Mouse (Mus musculus) v-Abl transformed pro-B cells (cell line): ENCODE measurements around the gene Ank3.

ENCODE experiments used
- in situ Hi-C, 2 experiments: fragments of 400-800 bp; cut with MboI; formaldehyde crosslinking; loops; one replicate each; pipeline ENCODE4 v1.15.1; 2025; ENCODE audit not compliant: unreplicated experiment in 2 of 2

Gene Ank3

GRCm38 (mm10) chr10:69528746-69529145 lies 130.2 kb downstream of the Ank3 start:
- in situ Hi-C loops, result loop anchor here in 1 of 2 experiments (25.0 kb wide), 1 partner anchor 291 kb away; no protein-coding TSS in a partner anchor

GRCm38 (mm10) chr10:69530326-69530725 lies 131.8 kb downstream of the Ank3 start:
- in situ Hi-C loops, result loop anchor here (5.0 to 25.0 kb wide), 4 partner anchors 68 to 664 kb away; no protein-coding TSS in a partner anchor

GRCm38 (mm10) chr10:69531569-69531968 lies 133.0 kb downstream of the Ank3 start:
- in situ Hi-C loops, result loop anchor here (5.0 to 25.0 kb wide), 4 partner anchors 69 to 663 kb away; no protein-coding TSS in a partner anchor

- in situ Hi-C loops, result loop anchor here (5.0 to 25.0 kb wide), 4 partner anchors 70 to 663 kb away; no protein-coding TSS in a partner anchor
Measured at GRCm38 (mm10) chr10:69532169-69532730, 133.7 kb downstream of the Ank3 start.

GRCm38 (mm10) chr10:69533505-69534388 lies 135.2 kb downstream of the Ank3 start:
- in situ Hi-C loops, result loop anchor here (5.0 to 25.0 kb wide), 4 partner anchors 71 to 661 kb away; no protein-coding TSS in a partner anchor

GRCm38 (mm10) chr10:69534716-69535115 lies 136.1 kb downstream of the Ank3 start:
- in situ Hi-C loops, result loop anchor here (5.0 to 25.0 kb wide), 4 partner anchors 72 to 660 kb away; no protein-coding TSS in a partner anchor

GRCm38 (mm10) chr10:69535123-69535930 lies 136.8 kb downstream of the Ank3 start:
- in situ Hi-C loops, result loop anchor here in 1 of 2 experiments (10.0 to 25.0 kb wide), 2 partner anchors 298 to 659 kb away; no protein-coding TSS in a partner anchor

- in situ Hi-C loops, result loop anchor here in 1 of 2 experiments (10.0 to 25.0 kb wide), 2 partner anchors 299 to 659 kb away; no protein-coding TSS in a partner anchor
Measured at GRCm38 (mm10) chr10:69535931-69536200, 137.3 kb downstream of the Ank3 start.

- in situ Hi-C loops, result loop anchor here in 1 of 2 experiments (10.0 to 25.0 kb wide), 2 partner anchors 299 to 658 kb away; no protein-coding TSS in a partner anchor
Measured at GRCm38 (mm10) chr10:69536372-69537075, 138.0 kb downstream of the Ank3 start.

- in situ Hi-C loops, result loop anchor here in 1 of 2 experiments (10.0 to 25.0 kb wide), 2 partner anchors 301 to 657 kb away; no protein-coding TSS in a partner anchor
Measured at GRCm38 (mm10) chr10:69538236-69538635, 139.7 kb downstream of the Ank3 start.

GRCm38 (mm10) chr10:69542439-69542838 lies 143.9 kb downstream of the Ank3 start:
- in situ Hi-C loops, result loop anchor here in 1 of 2 experiments (25.0 kb wide), 1 partner anchor 305 kb away; no protein-coding TSS in a partner anchor

GRCm38 (mm10) chr10:69543876-69544620 lies 145.5 kb downstream of the Ank3 start:
- in situ Hi-C loops, result loop anchor here in 1 of 2 experiments (25.0 kb wide), 1 partner anchor 307 kb away; no protein-coding TSS in a partner anchor

- in situ Hi-C loops, result loop anchor here in 1 of 2 experiments (25.0 kb wide), 1 partner anchor 307 kb away; no protein-coding TSS in a partner anchor
Measured at GRCm38 (mm10) chr10:69544653-69545052, 146.1 kb downstream of the Ank3 start.

- in situ Hi-C loops, result loop anchor here in 1 of 2 experiments (25.0 kb wide), 1 partner anchor 309 kb away; no protein-coding TSS in a partner anchor
Measured at GRCm38 (mm10) chr10:69545936-69546335, 147.4 kb downstream of the Ank3 start.

- in situ Hi-C loops, result loop anchor here in 1 of 2 experiments (25.0 kb wide), 1 partner anchor 309 kb away; no protein-coding TSS in a partner anchor
Measured at GRCm38 (mm10) chr10:69546643-69547042, 148.1 kb downstream of the Ank3 start.

GRCm38 (mm10) chr10:69548771-69549170 lies 150.2 kb downstream of the Ank3 start:
- in situ Hi-C loops, result loop anchor here in 1 of 2 experiments (25.0 kb wide), 1 partner anchor 311 kb away; no protein-coding TSS in a partner anchor

GRCm38 (mm10) chr10:69549221-69549620 lies 150.6 kb downstream of the Ank3 start:
- in situ Hi-C loops, result loop anchor here in 1 of 2 experiments (25.0 kb wide), 1 partner anchor 312 kb away; no protein-coding TSS in a partner anchor

GRCm38 (mm10) chr10:69550824-69551223 lies 152.3 kb downstream of the Ank3 start:
- in situ Hi-C loops, result no loop called here
